Mouse (Mus musculus): ENCODE measurements around the gene Det1.

DNA sequence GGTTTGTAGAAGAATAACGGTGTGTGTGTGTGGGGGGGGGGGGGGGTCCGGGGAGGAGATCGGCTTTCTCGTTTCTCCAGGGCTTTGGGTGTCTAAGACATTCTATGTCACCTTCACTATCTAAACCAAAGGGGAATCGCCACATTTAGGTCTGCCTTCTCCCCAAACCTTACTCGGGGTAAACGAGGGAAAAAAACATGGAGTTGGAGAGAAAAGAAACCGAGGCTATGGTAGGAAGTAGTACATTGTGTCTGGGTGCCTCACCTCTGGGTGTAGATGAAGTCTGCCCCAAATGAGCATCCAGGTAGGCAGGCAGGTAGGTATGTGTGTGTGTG, 36.6 kb upstream of the Det1 start:
- TF ChIP-seq ZNF384 (IDR thresholded peaks at IDR 0.05; ENCODE audit: low read depth, low read length), result no peak
- no peak for TF ChIP-seq MAFK (IDR thresholded peaks at IDR 0.05; ENCODE audit: insufficient read depth, low read depth, low read length)
- TF ChIP-seq CHD2 (IDR thresholded peaks at IDR 0.05; ENCODE audit: low read depth, low read length), result no peak
